Mouse (Mus musculus): ENCODE data around the gene Pex26.

DNA sequence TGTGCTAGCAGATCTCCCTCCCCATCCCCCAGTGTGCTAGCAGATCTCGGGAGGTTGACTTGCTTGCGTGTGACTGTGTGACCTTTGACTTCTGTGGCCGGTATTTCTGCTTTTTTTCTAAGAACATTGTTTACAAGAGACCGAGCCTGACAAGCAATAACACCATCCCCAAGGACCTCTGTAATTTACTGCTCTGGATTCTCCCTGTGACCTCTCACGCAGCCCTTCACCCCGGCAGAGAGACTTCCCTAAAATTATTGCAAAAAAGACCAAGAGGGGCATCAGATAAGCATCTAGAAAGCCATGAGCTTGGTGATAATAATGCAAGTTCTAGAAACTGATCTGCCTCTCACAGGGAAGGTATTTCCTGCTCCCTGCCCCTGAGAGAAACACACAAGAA, 41.5 kb downstream of the Pex26 start:
- no peak for TF ChIP-seq CTCF (IDR thresholded peaks at IDR 0.05; ENCODE audit: extremely low read depth, insufficient read length, insufficient replicate concordance, low read depth, low read length)
- TF ChIP-seq POLR2A (IDR thresholded peaks at IDR 0.05; ENCODE audit: low read depth, low read length), result no peak

Data from small intestine, adult 2 months (tissue).